Mouse (Mus musculus): ENCODE results near the gene Naxe. TPM values are rescaled to one million over a fixed set of nuclear protein-coding genes. Genes with fewer than 3 reads are reported as not detected.

Gene Naxe
- polyA plus RNA-seq, 1 experiment from 2014 or later, result 169 TPM

- no peak overlapping the region for H3K9ac ChIP-seq
- no peak overlapping the region for H3K4me3 ChIP-seq
- H3K27me3 ChIP-seq, result no peaks in the 10 kb centered on the region
- ATAC-seq (ENCODE audit: low read depth), result no peak
- no peak overlapping the region for H3K27ac ChIP-seq (replicated peaks)
- 87% methylated on average over 2 of the region's 2 CpGs for WGBS
- H3K4me1 ChIP-seq (replicated peaks), result peaks cover 18% of the 10 kb centered on the region
- H3K36me3 ChIP-seq, result no peaks in the 10 kb centered on the region
- H3K9me3 ChIP-seq, result no peaks in the 10 kb centered on the region
- H3K4me2 ChIP-seq, result no peak overlapping the region
Observed at GRCm38 (mm10) chr3:88084001-88084400, 25.7 kb upstream of the Naxe start.

GRCm38 (mm10) chr3:88082663-88083062, 24.4 kb upstream of the Naxe start:
- Histone ChIP-seq H3K4me1 (replicated peaks) (peaks cover 18% of the 10 kb centered on the region), H3K4me2 (peak overlapping the region; percentile 73), H3K9ac (0 out of 2 replicates have a peak overlapping the region, but pooled peaks have one; percentile 49), H3K9me3 (no peaks in the 10 kb centered on the region), H3K27me3 (no peaks in the 10 kb centered on the region), H3K36me3 (no peaks in the 10 kb centered on the region), H3K27ac (replicated peaks) (no peak overlapping the region), H3K4me3 (peak overlapping the region; percentile 46)
- 22% methylated on average over 4 of the region's 4 CpGs for WGBS
- no peak for ATAC-seq (ENCODE audit: low read depth)

- peaks cover 18% of the 10 kb centered on the region for H3K4me1 ChIP-seq (replicated peaks)
- no peaks in the 10 kb centered on the region for H3K27me3 ChIP-seq
- peak overlapping the region; percentile 46 for H3K4me3 ChIP-seq
- WGBS, result 4% methylated on average over 13 of the region's 13 CpGs
- peak overlapping the region; percentile 73 for H3K4me2 ChIP-seq
- H3K27ac ChIP-seq (replicated peaks), result no peak overlapping the region
- H3K9me3 ChIP-seq, result no peaks in the 10 kb centered on the region
- peak; percentile 40; the same call in 1 of the 2 replicates for ATAC-seq (ENCODE audit: low read depth)
- H3K9ac ChIP-seq, result peak overlapping the region; percentile 49
- no peaks in the 10 kb centered on the region for H3K36me3 ChIP-seq
Observed at GRCm38 (mm10) chr3:88082224-88082618, 23.9 kb upstream of the Naxe start.

- 21% methylated on average over 33 of the region's 33 CpGs for WGBS
- H3K4me3 ChIP-seq, result peak within 1 kb of the TSS; percentile 46
Observed at GRCm38 (mm10) chr3:88081345-88082223, 23.3 kb upstream of the Naxe start, which contains the start of gene Iqgap3. Gene Iqgap3 (plus strand): TSS chr3:88081971.

GRCm38 (mm10) chr3:88078204-88078603, 19.9 kb upstream of the Naxe start, which contains the start of gene Ttc24:
Gene Ttc24 (minus strand): TSS chr3:88078304.
- no peaks in the 10 kb centered on the region for H3K9me3 ChIP-seq
- H3K4me2 ChIP-seq, result no peak within 1 kb of the TSS
- WGBS, result 85% methylated on average over 4 of the region's 4 CpGs
- H3K9ac ChIP-seq, result no peak within 1 kb of the TSS
- H3K4me3 ChIP-seq, result no peak within 1 kb of the TSS
- no peak for ATAC-seq (ENCODE audit: low read depth)
- peaks cover 17% of the 10 kb centered on the region for H3K4me1 ChIP-seq (replicated peaks)
- no peak within 1 kb of the TSS for H3K27ac ChIP-seq (replicated peaks)
- no peaks in the 10 kb centered on the region for H3K36me3 ChIP-seq
- no peaks in the 10 kb centered on the region for H3K27me3 ChIP-seq

More at GRCm38 (mm10) chr3:88081345-88082223, 23.3 kb upstream of the Naxe start, which contains the start of gene Iqgap3:
- Histone ChIP-seq H3K9ac (peak within 1 kb of the TSS; percentile 60), H3K27me3 (no peaks in the 10 kb centered on the region), H3K27ac (replicated peaks) (0 out of 2 replicates have a peak within 1 kb of the TSS, but pooled peaks have one; percentile 34), H3K9me3 (no peaks in the 10 kb centered on the region), H3K4me2 (peak within 1 kb of the TSS; percentile 73), H3K36me3 (no peaks in the 10 kb centered on the region), H3K4me1 (replicated peaks) (peaks cover 18% of the 10 kb centered on the region)
- ATAC-seq (ENCODE audit: low read depth), result peak; percentile 92

GRCm38 (mm10) chr3:88077441-88077840, 19.1 kb upstream of the Naxe start:
- Histone ChIP-seq H3K9ac (no peak overlapping the region), H3K36me3 (no peaks in the 10 kb centered on the region), H3K4me2 (no peak overlapping the region), H3K27me3 (no peaks in the 10 kb centered on the region), H3K9me3 (no peaks in the 10 kb centered on the region), H3K27ac (replicated peaks) (no peak overlapping the region), H3K4me1 (replicated peaks) (peaks cover 10% of the 10 kb centered on the region), H3K4me3 (no peak overlapping the region)
- 43% methylated on average over 8 of the region's 8 CpGs for WGBS
- ATAC-seq (ENCODE audit: low read depth), result no peak

- H3K4me1 ChIP-seq (replicated peaks), result no peaks in the 10 kb centered on the region
- H3K27me3 ChIP-seq, result no peaks in the 10 kb centered on the region; the same call in none of the 2 replicates
- no peak overlapping the region for H3K4me3 ChIP-seq
- 82% methylated on average over 8 of the region's 8 CpGs for WGBS
- no peak for ATAC-seq (ENCODE audit: low read depth)
- no peak overlapping the region for H3K4me2 ChIP-seq
- H3K9me3 ChIP-seq, result no peaks in the 10 kb centered on the region
- no peak overlapping the region for H3K27ac ChIP-seq (replicated peaks)
- no peak overlapping the region for H3K9ac ChIP-seq
- no peaks in the 10 kb centered on the region for H3K36me3 ChIP-seq
Observed at GRCm38 (mm10) chr3:88074766-88075165, 16.5 kb upstream of the Naxe start.

GRCm38 (mm10) chr3:88074351-88074750, 16.1 kb upstream of the Naxe start:
- Histone ChIP-seq H3K27ac (replicated peaks) (no peak overlapping the region), H3K36me3 (no peaks in the 10 kb centered on the region), H3K9me3 (no peaks in the 10 kb centered on the region), H3K4me2 (no peak overlapping the region), H3K4me3 (no peak overlapping the region), H3K9ac (no peak overlapping the region), H3K27me3 (peaks cover under 1% of the 10 kb centered on the region), H3K4me1 (replicated peaks) (no peaks in the 10 kb centered on the region)
- no peak for ATAC-seq (ENCODE audit: low read depth)
- WGBS, result 72% methylated on average over 2 of the region's 2 CpGs

- H3K36me3 ChIP-seq, result no peaks in the 10 kb centered on the region
- H3K27me3 ChIP-seq, result peaks cover 2% of the 10 kb centered on the region
- no peak for ATAC-seq (ENCODE audit: low read depth)
- no peaks in the 10 kb centered on the region for H3K4me1 ChIP-seq (replicated peaks)
- no peak overlapping the region for H3K4me3 ChIP-seq
- WGBS, result 74% methylated on average over 2 of the region's 2 CpGs
- no peaks in the 10 kb centered on the region for H3K9me3 ChIP-seq
- no peak overlapping the region for H3K27ac ChIP-seq (replicated peaks)
- no peak overlapping the region for H3K9ac ChIP-seq
- no peak overlapping the region for H3K4me2 ChIP-seq
Observed at GRCm38 (mm10) chr3:88073631-88074030, 15.3 kb upstream of the Naxe start.

- Histone ChIP-seq H3K27me3 (peaks cover 2% of the 10 kb centered on the region), H3K9me3 (no peaks in the 10 kb centered on the region), H3K9ac (no peak overlapping the region), H3K4me3 (no peak overlapping the region), H3K27ac (replicated peaks) (no peak overlapping the region), H3K4me1 (replicated peaks) (no peaks in the 10 kb centered on the region), H3K36me3 (no peaks in the 10 kb centered on the region), H3K4me2 (no peak overlapping the region)
- 2% methylated on average over 5 of the region's 5 CpGs for WGBS
- ATAC-seq (ENCODE audit: low read depth), result peak; percentile 64
Observed at GRCm38 (mm10) chr3:88071783-88072182, 13.5 kb upstream of the Naxe start.

GRCm38 (mm10) chr3:88068386-88068785, 10.1 kb upstream of the Naxe start:
- H3K4me2 ChIP-seq, result no peak overlapping the region
- no peak overlapping the region for H3K27ac ChIP-seq (replicated peaks)
- peaks cover 2% of the 10 kb centered on the region for H3K27me3 ChIP-seq
- no peaks in the 10 kb centered on the region for H3K4me1 ChIP-seq (replicated peaks)
- no peaks in the 10 kb centered on the region; the same call in 1 of the 2 replicates for H3K9me3 ChIP-seq
- whole genome bisulfite sequencing, result 56% methylated on average over 2 of the region's 2 CpGs
- H3K36me3 ChIP-seq, result no peaks in the 10 kb centered on the region
- ATAC-seq (ENCODE audit: low read depth), result no peak
- H3K9ac ChIP-seq, result no peak overlapping the region
- H3K4me3 ChIP-seq, result no peak overlapping the region

- Histone ChIP-seq H3K27ac (replicated peaks) (no peak overlapping the region), H3K4me3 (peak overlapping the region; percentile 93), H3K4me2 (peak overlapping the region; percentile 87), H3K36me3 (peaks cover 49% of the 10 kb centered on the region), H3K9me3 (no peaks in the 10 kb centered on the region), H3K9ac (peak overlapping the region; percentile 35; the same call in 1 of the 2 replicates), H3K27me3 (no peaks in the 10 kb centered on the region), H3K4me1 (replicated peaks) (peaks cover 28% of the 10 kb centered on the region)
- no peak for ATAC-seq (ENCODE audit: low read depth)
- 86% methylated on average over 6 of the region's 6 CpGs for WGBS
Observed at GRCm38 (mm10) chr3:88057030-88057429, 1.3 kb downstream of the Naxe start.
